Mouse (Mus musculus): Measurements from ENCODE around the gene Hmcn2.

GRCm38 (mm10) chr2:31299996-31300395 is 14.2 kb upstream of the Hmcn2 start:
- TF ChIP-seq POLR2A (IDR thresholded peaks at IDR 0.05; ENCODE audit: control insufficient read depth, low read depth, low read length) (no peak), CTCF (IDR thresholded peaks at IDR 0.05; ENCODE audit: control insufficient read depth, insufficient read depth, insufficient replicate concordance, low read depth, low read length) (no peak)

Measured in testis, adult 2 months (tissue).